Comparison of ENCODE assay signal across 25 mouse cellular contexts in genomic region chr1:39804789-39805188, GRCm38 (mm10). TPM values are rescaled to one million over a fixed set of nuclear protein-coding genes. Genes with fewer than 3 reads are reported as not detected.
DNase-seq lines count a peak whose midpoint lies in the region; ATAC-seq and TF ChIP-seq lines count a peak whose summit lies in the region.
"Had no signal": no experiment of that assay in that cellular context is flagged by ENCODE, and none has a peak within 500 bp of the region (broad histone marks: within the 10 kb centered on the region; RNA-seq: fewer than 3 reads in every experiment).

No protein-coding gene starts in this region.

- no peaks in the 10 kb centered on the region for H3K36me3 ChIP-seq in forebrain, embryonic 15.5 days
- no peaks in the 10 kb centered on the region for H3K36me3 ChIP-seq in forebrain, embryonic 11.5 days (ENCODE audit: control insufficient read depth, insufficient read depth, low read length)
- no peaks in the 10 kb centered on the region for H3K36me3 ChIP-seq in midbrain, embryonic 11.5 days (ENCODE audit: control insufficient read depth, insufficient read depth, low read length)
- no peaks in the 10 kb centered on the region for H3K36me3 ChIP-seq in midbrain, embryonic 14.5 days (ENCODE audit: control insufficient read depth, insufficient read depth, low read length)
- H3K36me3 ChIP-seq in myocyte (ENCODE audit: control insufficient read depth, insufficient read depth), result no peaks in the 10 kb centered on the region
- H3K36me3 ChIP-seq: embryonic facial prominence, embryonic 12.5 days; hindbrain, embryonic 15.5 days; kidney, embryonic 15.5 days; limb, embryonic 13.5 days; liver, embryonic 13.5 days; neural tube, embryonic 12.5 days had no signal

- ATAC-seq in forebrain, embryonic 15.5 days (replicated peaks), result no peak; the same call in 1 of the 2 replicates
- ATAC-seq in forebrain, embryonic 11.5 days (replicated peaks; ENCODE audit: low FRiP score), result no peak
- ATAC-seq in midbrain, embryonic 11.5 days (ENCODE audit: low FRiP score), result no peak
- ATAC-seq in midbrain, embryonic 14.5 days (ENCODE audit: low FRiP score, low TSS enrichment), result no peak
- ATAC-seq: intestine, postnatal 0 days had no signal

- DNase-seq in forebrain, embryonic 11.5 days (ENCODE audit: low spot score), result no peak
- DNase-seq in midbrain, embryonic 11.5 days (ENCODE audit: low spot score, missing footprints), result peak; percentile 19
- no peak for DNase-seq in midbrain, embryonic 14.5 days
- no peak for DNase-seq in kidney, postnatal 10 days
- DNase-seq in Muller cell, postnatal 12 days (ENCODE audit: inconsistent ontology term), result no peak
- DNase-seq: adrenal gland, postnatal 25 days; cerebellum, adult 18-20 months; liver, embryonic 13.5 days; lung, embryonic 14.5 days; lung, postnatal 4 days; right cerebral cortex, adult 18-20 months; thymus, adult 18-20 months; thymus, postnatal 4 days had no signal

- 58% methylated on average over 6 of the region's 6 CpGs for WGBS in forebrain, embryonic 15.5 days
- WGBS in forebrain, embryonic 11.5 days, result 89% methylated on average over 6 of the region's 6 CpGs
- WGBS in midbrain, embryonic 11.5 days, result 89% methylated on average over 6 of the region's 6 CpGs
- 93% methylated on average over 6 of the region's 6 CpGs for WGBS in midbrain, embryonic 14.5 days

- H3ac ChIP-seq in myocyte (ENCODE audit: control insufficient read depth, insufficient read length), result no peak overlapping the region

- 0 out of 2 replicates have a peak overlapping the region, but pooled peaks have one; percentile 31 for H3K27ac ChIP-seq in forebrain, embryonic 15.5 days (replicated peaks)
- H3K27ac ChIP-seq in forebrain, embryonic 11.5 days (ENCODE audit: low read depth, low read length), result no peak overlapping the region
- no peak overlapping the region for H3K27ac ChIP-seq in midbrain, embryonic 11.5 days (ENCODE audit: low read depth, low read length)
- no peak overlapping the region for H3K27ac ChIP-seq in midbrain, embryonic 14.5 days (replicated peaks; ENCODE audit: low read depth, low read length)
- H3K27ac ChIP-seq: embryonic facial prominence, embryonic 12.5 days; hindbrain, embryonic 15.5 days; kidney, embryonic 15.5 days; limb, embryonic 13.5 days; liver, embryonic 13.5 days; neural tube, embryonic 12.5 days had no signal

- H3K4me3 ChIP-seq in forebrain, embryonic 15.5 days, result no peak overlapping the region
- H3K4me3 ChIP-seq in forebrain, embryonic 11.5 days (ENCODE audit: low read depth, low read length), result no peak overlapping the region
- H3K4me3 ChIP-seq in midbrain, embryonic 11.5 days (ENCODE audit: low read depth, low read length), result no peak overlapping the region
- H3K4me3 ChIP-seq in midbrain, embryonic 14.5 days (replicated peaks; ENCODE audit: low read depth, low read length), result no peak overlapping the region
- no peak overlapping the region for H3K4me3 ChIP-seq in myocyte
- H3K4me3 ChIP-seq: embryonic facial prominence, embryonic 12.5 days; erythroblast, embryonic 14.5 days; hindbrain, embryonic 15.5 days; kidney, embryonic 15.5 days; limb, embryonic 13.5 days; liver, embryonic 13.5 days; neural tube, embryonic 12.5 days had no signal

- no peak overlapping the region for H3K9ac ChIP-seq in forebrain, embryonic 15.5 days (replicated peaks)
- H3K9ac ChIP-seq in forebrain, embryonic 11.5 days (ENCODE audit: low read length), result no peak overlapping the region
- H3K9ac ChIP-seq in midbrain, embryonic 11.5 days (ENCODE audit: low read length), result no peak overlapping the region
- H3K9ac ChIP-seq in midbrain, embryonic 14.5 days (replicated peaks; ENCODE audit: low read length), result no peak overlapping the region
- H3K9ac ChIP-seq: embryonic facial prominence, embryonic 12.5 days; hindbrain, embryonic 15.5 days; kidney, embryonic 15.5 days; limb, embryonic 13.5 days; liver, embryonic 13.5 days; lung, embryonic 14.5 days; neural tube, embryonic 12.5 days had no signal

- no peak overlapping the region for H3K4me2 ChIP-seq in forebrain, embryonic 15.5 days (replicated peaks)
- H3K4me2 ChIP-seq in forebrain, embryonic 11.5 days (ENCODE audit: low read depth, low read length, severe bottlenecking), result no peak overlapping the region
- H3K4me2 ChIP-seq in midbrain, embryonic 11.5 days, result no peak overlapping the region
- H3K4me2 ChIP-seq in midbrain, embryonic 14.5 days (ENCODE audit: low read length), result no peak overlapping the region
- peak overlapping the region; percentile 53 for H3K4me2 ChIP-seq in myocyte (ENCODE audit: low read depth)
- H3K4me2 ChIP-seq: embryonic facial prominence, embryonic 12.5 days; hindbrain, embryonic 15.5 days; kidney, embryonic 15.5 days; limb, embryonic 13.5 days; liver, embryonic 13.5 days; lung, embryonic 14.5 days; neural tube, embryonic 12.5 days had no signal

- H3K27me3 ChIP-seq in forebrain, embryonic 15.5 days, result no peaks in the 10 kb centered on the region
- no peaks in the 10 kb centered on the region for H3K27me3 ChIP-seq in forebrain, embryonic 11.5 days (ENCODE audit: control insufficient read depth, insufficient read depth, low read length)
- no peaks in the 10 kb centered on the region for H3K27me3 ChIP-seq in midbrain, embryonic 11.5 days (ENCODE audit: control insufficient read depth, insufficient read depth, low read length)
- no peaks in the 10 kb centered on the region for H3K27me3 ChIP-seq in midbrain, embryonic 14.5 days (ENCODE audit: control insufficient read depth, insufficient read depth, low read length)
- no peaks in the 10 kb centered on the region for H3K27me3 ChIP-seq in myocyte (ENCODE audit: control insufficient read depth, insufficient read depth, insufficient read length)
- H3K27me3 ChIP-seq: CH12.LX; embryonic facial prominence, embryonic 12.5 days; hindbrain, embryonic 15.5 days; kidney, embryonic 15.5 days; limb, embryonic 13.5 days; liver, embryonic 13.5 days; neural tube, embryonic 12.5 days had no signal

- H3K9me3 ChIP-seq in forebrain, embryonic 15.5 days, result no peaks in the 10 kb centered on the region
- H3K9me3 ChIP-seq in forebrain, embryonic 11.5 days (ENCODE audit: control insufficient read depth, low read length), result no peaks in the 10 kb centered on the region
- no peaks in the 10 kb centered on the region for H3K9me3 ChIP-seq in midbrain, embryonic 11.5 days (ENCODE audit: control insufficient read depth, low read length)
- H3K9me3 ChIP-seq in midbrain, embryonic 14.5 days (ENCODE audit: control insufficient read depth, low read length), result no peaks in the 10 kb centered on the region
- H3K9me3 ChIP-seq: embryonic facial prominence, embryonic 12.5 days; hindbrain, embryonic 15.5 days; kidney, embryonic 15.5 days; limb, embryonic 13.5 days; liver, embryonic 13.5 days; neural tube, embryonic 12.5 days had no signal

- TF ChIP-seq POLR2A in myocyte (IDR thresholded peaks at IDR 0.05; ENCODE audit: insufficient read length, low read depth), result no peak

- H3K79me2 ChIP-seq in myocyte (ENCODE audit: control insufficient read depth, insufficient read depth), result no peaks in the 10 kb centered on the region

- peaks cover 18% of the 10 kb centered on the region for H3K4me1 ChIP-seq in forebrain, embryonic 15.5 days
- H3K4me1 ChIP-seq in forebrain, embryonic 11.5 days (replicated peaks; ENCODE audit: control insufficient read depth, insufficient read depth, low read length), result no peaks in the 10 kb centered on the region
- H3K4me1 ChIP-seq in midbrain, embryonic 11.5 days (ENCODE audit: control insufficient read depth, insufficient read depth, low read length), result no peaks in the 10 kb centered on the region
- H3K4me1 ChIP-seq in midbrain, embryonic 14.5 days (ENCODE audit: control insufficient read depth, insufficient read depth, low read length), result no peaks in the 10 kb centered on the region
- H3K4me1 ChIP-seq: liver, embryonic 13.5 days; neural tube, embryonic 12.5 days had no signal

TF ChIP-seq in myocyte, 11 proteins besides CTCF, POLR2A, EP300 and RAD21:
- TF ChIP-seq MYOG (IDR thresholded peaks at IDR 0.05; ENCODE audit: control insufficient read depth in 1 of 3, insufficient read depth in 1 of 3, insufficient read length in 2 of 3, low read depth in 2 of 3) (no peak), E2F4 (IDR thresholded peaks at IDR 0.05; ENCODE audit: insufficient read depth) (no peak), USF1 (IDR thresholded peaks at IDR 0.05; ENCODE audit: low read depth) (no peak), CEBPB (IDR thresholded peaks at IDR 0.05; ENCODE audit: insufficient read depth, poor library complexity, severe bottlenecking) (no peak), MAX (IDR thresholded peaks at IDR 0.05; ENCODE audit: low read depth) (no peak), TCF12 (IDR thresholded peaks at IDR 0.05; ENCODE audit: insufficient read depth, poor library complexity, severe bottlenecking) (no peak), TCF3 (IDR thresholded peaks at IDR 0.05; ENCODE audit: insufficient read length, low read depth) (no peak), SRF (IDR thresholded peaks at IDR 0.05; ENCODE audit: control insufficient read depth, insufficient read length, low read depth) (no peak), MYOD1 (IDR thresholded peaks at IDR 0.05; ENCODE audit: control insufficient read depth in 1 of 3, insufficient read length in 2 of 3, low read depth in 2 of 3) (no peak), REST (IDR thresholded peaks at IDR 0.05; ENCODE audit: insufficient read depth, insufficient read length) (no peak), POLR2AphosphoS2 (IDR thresholded peaks at IDR 0.05; ENCODE audit: insufficient read length, low read depth) (no peak)

RNA-seq across cellular contexts. Expression of gene Gm3646, which starts 0.3 kb away (rescaled TPM):
- not detected in 2 replicates for polyA plus RNA-seq in forebrain, embryonic 15.5 days (2015; fragmentation: Nextera tagmentation; extraction: Ambion mirVana)
- not detected in 2 replicates for polyA plus RNA-seq in forebrain, embryonic 11.5 days (2014; fragmentation: Nextera tagmentation; extraction: Ambion mirVana)
- polyA plus RNA-seq in midbrain, embryonic 11.5 days (2014; fragmentation: Nextera tagmentation; extraction: Ambion mirVana), result not detected in 2 replicates
- polyA plus RNA-seq in midbrain, embryonic 14.5 days (2014; fragmentation: Nextera tagmentation; extraction: Ambion mirVana), result not detected in 2 replicates
- 0.20 TPM for polyA plus RNA-seq in myocyte (2012; fragmentation: generic; extraction: Trizol)
- polyA plus RNA-seq: cortical plate, adult 2 months; embryonic facial prominence, embryonic 12.5 days; erythroblast, embryonic 14.5 days; hindbrain, embryonic 15.5 days; intestine, postnatal 0 days; kidney, embryonic 15.5 days; large intestine, adult 2 months; limb, embryonic 13.5 days; liver, embryonic 13.5 days; lung, embryonic 14.5 days; neural tube, embryonic 12.5 days had no signal
